Mouse (Mus musculus): ENCODE measurements at regions not wholly inside any gene's neighbourhood (a gene's known extent, or its start where the extent isn't known, plus 50 kb on each side); places are given as distances from the start of the nearest gene placed in this dataset.

- in situ Hi-C loops (cut with MboI, MseI) = no loop called here
Measured at GRCm38 (mm10) chr3:128787686-128788085, 412.0 kb upstream of the Pitx2 start.

DNA sequence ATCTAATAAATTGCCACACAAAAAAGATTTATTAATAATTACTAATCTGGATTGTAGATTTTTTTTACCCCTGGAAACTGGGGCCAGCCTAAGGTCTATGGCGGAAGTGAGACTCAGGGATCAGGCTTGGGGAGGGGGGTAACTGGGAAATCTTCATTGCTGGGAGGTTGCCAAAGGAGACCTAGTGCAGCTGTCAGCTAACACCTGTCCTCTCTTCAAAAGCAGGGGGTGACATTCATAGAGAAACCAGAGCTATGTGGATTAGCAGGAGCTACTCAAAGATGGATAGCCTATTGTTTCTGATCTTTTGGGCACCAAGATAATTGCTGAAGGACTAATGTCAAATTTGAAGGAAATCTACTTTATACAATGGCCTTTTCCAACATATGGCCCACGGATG is 403.7 kb upstream of the Pitx2 start:
- in situ Hi-C loops (cut with MboI, MseI) = no loop called here

GRCm38 (mm10) chr3:128797829-128798228 is 401.8 kb upstream of the Pitx2 start:
- in situ Hi-C loops (cut with MboI, MseI) = no loop called here

DNA sequence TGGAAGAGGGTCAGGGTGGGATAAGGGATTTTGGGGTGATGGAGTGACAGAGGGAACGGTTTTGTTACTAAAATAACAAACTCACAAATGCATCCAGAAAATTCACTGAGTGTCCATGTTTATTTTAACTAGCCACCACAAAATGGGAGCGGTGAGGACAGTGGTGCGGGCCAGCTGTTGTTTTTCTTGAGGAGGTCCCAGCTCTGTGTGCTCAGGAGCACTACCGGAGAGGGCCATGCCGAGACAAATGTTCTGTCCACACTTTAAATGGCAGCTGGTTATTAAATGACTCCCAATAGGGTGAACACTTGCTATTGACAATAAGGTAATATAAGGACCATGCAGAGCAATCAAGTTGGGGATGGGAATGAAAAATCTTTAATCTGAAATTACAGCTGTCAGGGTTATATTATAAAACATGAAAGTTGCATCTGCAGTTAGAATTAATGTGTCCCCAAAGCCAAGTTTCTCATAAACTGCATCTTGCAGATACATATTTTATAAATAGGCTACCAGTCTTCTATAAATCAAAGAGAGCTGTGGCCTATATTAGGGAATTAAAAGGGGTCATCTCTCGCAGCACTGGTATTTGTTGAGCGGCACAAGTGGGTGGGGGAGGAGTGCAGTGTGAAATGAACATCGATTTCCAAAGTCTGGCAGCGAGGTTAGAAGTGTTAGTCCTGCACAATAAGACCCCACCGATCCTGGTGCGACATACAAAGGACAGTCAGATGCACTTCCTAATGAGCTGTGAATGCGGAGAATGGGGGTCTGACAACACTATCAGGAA is 370.1 kb upstream of the Pitx2 start:
- in situ Hi-C loops (cut with MboI, MseI) = no loop called here

- in situ Hi-C loops (cut with MboI, MseI) = loop anchor here (10.0 kb wide), 1 partner anchor 1346 kb away; no protein-coding TSS in a partner anchor
Measured at GRCm38 (mm10) chr3:128850327-128850977, 349.2 kb upstream of the Pitx2 start.

DNA sequence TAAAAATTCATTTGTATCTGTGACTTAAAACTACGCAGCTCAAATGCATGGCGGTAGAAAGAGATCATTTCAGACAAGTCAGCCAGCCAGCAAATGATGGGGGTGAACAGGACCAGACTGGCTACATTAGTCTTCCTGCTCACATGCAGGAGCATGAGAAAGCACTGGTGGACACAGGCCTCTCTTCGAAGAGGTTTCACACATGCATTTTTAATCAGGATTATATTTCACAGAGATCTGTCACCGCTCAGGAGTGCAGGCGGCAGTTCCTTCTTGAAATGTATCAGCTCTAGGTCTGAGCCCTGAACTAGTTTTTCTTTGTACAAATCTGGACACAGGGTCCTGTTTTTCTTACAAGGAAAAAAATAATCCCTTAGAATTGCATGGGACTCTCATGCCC is 343.2 kb upstream of the Pitx2 start:
- in situ Hi-C loops (cut with MboI, MseI) = loop anchor here (10.0 kb wide), 1 partner anchor 1352 kb away; no protein-coding TSS in a partner anchor

DNA sequence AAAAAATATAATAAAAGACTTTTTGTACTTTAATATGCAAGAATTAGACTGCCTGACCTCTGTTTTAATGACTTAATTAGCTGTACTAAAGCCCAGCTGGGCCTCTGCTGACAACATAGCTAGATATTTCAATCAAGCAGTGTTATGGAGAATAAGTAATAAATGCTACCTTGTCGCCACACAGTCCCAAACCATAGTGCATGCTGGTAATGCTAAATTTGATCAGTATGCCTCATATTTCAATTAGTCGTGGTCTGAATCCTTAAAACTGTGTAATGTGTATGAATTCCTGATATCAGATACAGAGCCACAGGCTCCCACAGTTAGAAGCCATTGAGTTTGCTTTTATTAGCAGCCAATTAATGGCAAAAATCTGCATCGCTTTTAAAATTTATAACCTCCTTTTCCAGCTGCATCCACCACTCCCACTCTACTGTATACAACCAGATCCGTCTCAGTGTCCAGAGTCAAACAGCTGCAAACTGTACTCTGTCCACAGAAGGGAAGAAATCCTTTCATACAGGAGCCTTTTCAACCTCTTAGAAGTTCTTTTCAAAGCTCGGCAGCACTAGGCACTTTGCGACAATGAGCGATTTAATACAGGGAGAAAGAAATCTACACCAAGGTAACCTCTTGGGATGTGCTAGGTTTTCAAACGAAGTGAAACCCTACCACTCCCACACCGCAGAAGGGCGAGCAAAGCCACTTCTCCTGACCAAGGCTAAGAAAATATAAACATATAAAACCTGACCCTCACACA is 317.8 kb upstream of the Pitx2 start:
- in situ Hi-C loops (cut with MboI, MseI) = no loop called here

DNA sequence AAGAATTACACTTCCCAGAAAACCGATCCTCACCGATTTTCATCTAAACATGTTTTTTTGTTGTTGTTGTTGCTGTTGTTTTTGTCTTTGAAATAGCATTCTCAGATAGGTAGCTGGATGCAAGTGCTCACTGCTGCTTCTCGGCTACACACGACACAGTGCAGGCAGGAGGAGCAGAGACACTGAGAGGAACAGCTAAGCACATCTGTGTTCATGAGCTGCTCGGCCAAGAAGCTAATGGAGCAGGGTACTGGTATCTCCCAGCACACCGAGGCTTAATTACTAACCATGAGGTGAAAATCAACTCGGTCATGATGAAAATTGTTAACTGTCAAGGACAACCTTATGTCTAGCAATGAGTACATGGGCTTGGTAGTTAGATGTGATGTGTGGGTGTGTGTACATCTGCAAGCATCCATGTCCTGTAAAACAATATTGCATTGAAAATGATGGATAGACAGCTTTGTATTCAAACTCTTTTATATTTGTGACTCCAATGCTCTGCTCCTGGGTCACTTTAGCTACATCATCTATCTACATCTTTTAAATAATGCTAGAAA is 316.0 kb upstream of the Pitx2 start:
- in situ Hi-C loops (cut with MboI, MseI) = no loop called here

GRCm38 (mm10) chr3:128886678-128887077 is 313.0 kb upstream of the Pitx2 start:
- in situ Hi-C loops (cut with MboI, MseI) = no loop called here

- in situ Hi-C loops (cut with MboI, MseI) = no loop called here
Measured at GRCm38 (mm10) chr3:128891078-128891477, 308.6 kb upstream of the Pitx2 start.

DNA sequence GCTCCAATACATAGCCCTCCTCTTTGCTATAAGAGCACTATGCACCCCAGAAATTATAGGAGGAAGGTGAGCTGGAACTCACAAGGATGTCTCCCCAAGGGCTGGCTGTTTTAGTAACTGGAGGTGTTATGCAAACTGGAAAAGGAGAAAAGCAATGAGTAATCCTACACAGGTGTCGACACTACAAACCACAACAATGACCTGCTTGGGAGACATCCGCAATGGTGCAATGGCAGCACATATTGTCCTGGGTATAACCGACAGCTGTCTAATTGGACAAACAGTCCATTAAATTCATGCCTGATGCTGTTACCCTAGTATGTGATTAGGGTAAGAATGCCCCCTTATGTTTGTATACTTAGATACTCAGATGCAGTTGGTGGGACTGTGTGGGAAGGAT is 303.1 kb upstream of the Pitx2 start:
- in situ Hi-C loops (cut with MboI, MseI) = no loop called here

- in situ Hi-C loops (cut with MboI, MseI) = no loop called here
Measured at GRCm38 (mm10) chr3:128911122-128911521, 288.6 kb upstream of the Pitx2 start.

DNA sequence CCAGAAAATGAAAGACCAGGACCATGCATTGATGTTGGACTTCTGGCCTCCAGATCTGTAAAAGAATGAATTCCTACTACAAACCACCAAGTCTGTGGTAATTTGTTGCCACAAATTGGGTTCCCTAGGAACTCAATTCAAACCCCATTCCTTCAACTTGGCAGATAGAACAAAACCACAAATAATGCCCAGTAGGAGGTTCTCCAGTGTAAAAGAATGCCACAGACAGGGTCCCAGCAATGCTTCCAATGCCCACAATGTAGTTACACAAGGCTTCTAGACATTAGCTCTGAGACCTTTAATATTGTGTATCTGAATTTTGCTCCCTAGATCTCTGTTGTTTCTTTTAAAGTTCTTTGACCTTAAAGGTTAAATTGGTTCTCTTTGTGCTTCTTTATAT is 278.2 kb upstream of the Pitx2 start:
- in situ Hi-C loops (cut with MboI, MseI) = no loop called here

- in situ Hi-C loops (cut with MboI, MseI) = no loop called here
Measured at GRCm38 (mm10) chr3:128922150-128922549, 277.5 kb upstream of the Pitx2 start.

DNA sequence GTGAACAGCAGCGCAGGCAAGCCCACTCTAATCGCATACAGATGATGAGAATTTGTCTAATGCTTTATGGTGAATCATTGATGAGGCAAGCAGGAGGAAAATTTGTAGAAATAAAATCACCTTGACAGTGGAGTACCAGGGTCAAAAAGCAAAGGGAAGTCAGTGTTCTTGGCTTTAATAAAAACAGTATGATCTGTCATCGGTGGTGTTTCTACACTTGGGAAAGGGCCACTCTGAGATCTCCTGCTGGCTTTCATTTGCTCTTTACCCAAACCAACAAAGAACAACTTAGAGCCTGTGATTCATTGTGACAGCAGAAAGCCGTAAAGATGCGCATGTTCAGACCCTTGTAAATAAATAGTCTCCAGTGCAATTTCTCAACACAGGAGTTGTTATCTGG is 261.1 kb upstream of the Pitx2 start:
- in situ Hi-C loops (cut with MboI, MseI) = no loop called here

DNA sequence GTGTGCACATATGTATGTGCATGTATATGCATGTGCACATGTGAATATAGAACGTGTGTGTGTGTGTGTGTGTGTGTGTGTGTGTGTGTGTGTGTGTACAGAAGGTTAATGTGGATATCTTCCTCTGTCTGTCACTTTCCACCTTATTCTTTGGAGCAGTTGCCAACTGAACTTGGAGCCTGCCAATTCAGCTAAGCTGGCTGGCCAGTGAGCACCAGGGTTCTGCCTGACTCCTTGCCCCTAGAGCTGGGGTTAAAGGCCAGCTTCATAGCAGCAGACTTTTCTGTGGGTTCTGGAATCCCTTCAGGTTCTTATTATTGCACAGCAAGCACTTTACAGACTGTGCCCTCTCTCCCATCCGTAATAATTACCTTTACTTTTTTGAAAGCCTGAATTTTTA is 258.5 kb upstream of the Pitx2 start:
- in situ Hi-C loops (cut with MboI, MseI) = no loop called here

DNA sequence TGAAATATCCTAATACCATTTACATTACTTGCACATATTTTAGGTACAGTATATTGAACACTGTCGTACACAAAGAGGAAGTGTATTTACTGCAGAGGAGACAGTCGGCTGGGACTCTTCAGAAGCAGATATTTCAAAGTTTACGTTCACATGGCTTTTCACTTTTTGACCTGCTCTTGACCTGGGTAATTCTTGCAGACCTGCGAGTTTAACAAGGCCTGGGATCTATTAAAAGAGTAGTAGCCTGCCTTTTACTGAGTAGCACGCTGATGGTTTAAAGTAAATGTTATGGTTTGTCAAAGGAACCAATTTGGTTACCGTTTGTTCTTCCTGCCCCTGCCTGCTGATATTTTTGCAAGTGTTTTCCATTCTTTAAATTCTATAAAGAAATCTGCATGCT is 255.0 kb upstream of the Pitx2 start:
- in situ Hi-C loops (cut with MboI, MseI) = no loop called here

DNA sequence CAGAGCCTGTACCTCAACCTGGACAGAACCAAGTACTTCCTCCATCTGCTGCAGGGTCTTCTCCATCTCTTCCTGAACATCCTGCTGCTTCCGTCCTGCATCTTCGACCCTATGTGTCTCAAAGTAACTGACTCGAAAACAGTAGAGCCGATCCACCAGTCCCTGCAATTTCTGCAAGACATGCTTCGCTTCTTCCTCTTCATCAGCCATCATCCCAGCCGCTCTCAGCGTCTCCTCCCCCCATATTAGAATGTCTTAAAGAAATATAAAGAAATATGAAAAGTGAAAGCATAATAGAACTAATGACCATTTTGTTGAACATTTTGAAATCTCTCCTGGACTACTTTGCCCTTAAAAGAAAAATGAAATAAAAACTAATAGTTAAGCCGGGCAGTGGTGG is 244.8 kb upstream of the Pitx2 start:
- in situ Hi-C loops (cut with MboI, MseI) = no loop called here

- in situ Hi-C loops (cut with MboI, MseI) = no loop called here
Measured at GRCm38 (mm10) chr3:128976752-128977151, 222.9 kb upstream of the Pitx2 start.

GRCm38 (mm10) chr3:128990183-128990912 is 209.3 kb upstream of the Pitx2 start:
- in situ Hi-C loops (cut with MboI, MseI) = no loop called here

GRCm38 (mm10) chr3:129002866-129003265 is 196.8 kb upstream of the Pitx2 start:
- in situ Hi-C loops (cut with MboI, MseI) = no loop called here
